Mouse (Mus musculus) limb, embryonic 15.5 days (tissue): ENCODE measurements around the gene Akr1d1. TPM values are rescaled to one million over a fixed set of nuclear protein-coding genes. Genes with fewer than 3 reads are reported as not detected.
A peak's percentile ranks its signal among the peaks of the same experiment; 100 is the strongest.

Experiments
- ATAC-seq: fragments of 200-750 bp; cut with Nextera tagmentation; 2 replicates; pipeline ENCODE4 v1.8.0; 2017; ENCODE audit warnings: low read depth, moderate TSS enrichment; ENCODE audit not compliant: insufficient number of reproducible peaks, low FRiP score, low TSS enrichment
- H3K27ac ChIP-seq: fragments of 300-500 bp; sonication (generic); 2 replicates; pipeline ENCODE4 v1.5.1; 2015; ENCODE audit warnings: moderate library complexity, mild to moderate bottlenecking, inconsistent platforms
- H3K27me3 ChIP-seq: fragments of 300-500 bp; sonication (generic); 2 replicates; pipeline ENCODE4 v1.6.1; 2015; ENCODE audit warnings: inconsistent platforms
- H3K36me3 ChIP-seq: fragments of 300-500 bp; sonication (generic); 2 replicates; pipeline ENCODE4 v1.6.1; 2015; ENCODE audit warnings: inconsistent platforms
- H3K4me1 ChIP-seq: fragments of 300-500 bp; sonication (generic); 2 replicates; pipeline ENCODE4 v1.6.1; 2015; ENCODE audit warnings: inconsistent platforms
- H3K4me2 ChIP-seq: fragments of 300-500 bp; sonication (generic); 2 replicates; pipeline ENCODE4 v1.6.1; 2015; ENCODE audit warnings: mild to moderate bottlenecking, inconsistent platforms
- H3K4me3 ChIP-seq: fragments of 300-500 bp; sonication (generic); 2 replicates; pipeline ENCODE4 v1.5.1; 2015; ENCODE audit warnings: mild to moderate bottlenecking, inconsistent platforms
- H3K9ac ChIP-seq: fragments of 300-500 bp; sonication (generic); 2 replicates; pipeline ENCODE4 v1.6.1; 2015; ENCODE audit warnings: inconsistent platforms
- H3K9me3 ChIP-seq: fragments of 300-500 bp; sonication (generic); 2 replicates; pipeline ENCODE4 v1.6.1; 2016; ENCODE audit warnings: inconsistent platforms
- WGBS: fragments of 180-500 bp; shearing (Covaris S2); methylation state at CpG from one replicate; pipeline ENCODE4 v1.1.7; 2015; 5-methylcytosine and 5-hydroxymethylcytosine counted together
- polyA plus RNA-seq: library from polyadenylated mRNA; unstranded; fragments of >200 nt; fragmentation: Nextera tagmentation; extraction: Ambion mirVana; gene quantifications from 2 replicates; pipeline ENCODE4 v1.2.1, GENCODE M21; 2015

Gene Akr1d1
- polyA plus RNA-seq, 1 experiment from 2014 or later, result 0.95 TPM

GRCm38 (mm10) chr6:37571939-37572338, 42.0 kb downstream of the Akr1d1 start:
- H3K27me3 ChIP-seq, result no peaks in the 10 kb centered on the region
- no peaks in the 10 kb centered on the region for H3K36me3 ChIP-seq
- no peaks in the 10 kb centered on the region for H3K4me1 ChIP-seq
- no peak overlapping the region for H3K4me3 ChIP-seq
- no peak overlapping the region for H3K27ac ChIP-seq
- WGBS, result 14% methylated on average over 1 of the region's 1 CpGs
- H3K9me3 ChIP-seq, result no peaks in the 10 kb centered on the region
- ATAC-seq, result no peak
- H3K9ac ChIP-seq, result no peak overlapping the region
- no peak overlapping the region for H3K4me2 ChIP-seq

DNA sequence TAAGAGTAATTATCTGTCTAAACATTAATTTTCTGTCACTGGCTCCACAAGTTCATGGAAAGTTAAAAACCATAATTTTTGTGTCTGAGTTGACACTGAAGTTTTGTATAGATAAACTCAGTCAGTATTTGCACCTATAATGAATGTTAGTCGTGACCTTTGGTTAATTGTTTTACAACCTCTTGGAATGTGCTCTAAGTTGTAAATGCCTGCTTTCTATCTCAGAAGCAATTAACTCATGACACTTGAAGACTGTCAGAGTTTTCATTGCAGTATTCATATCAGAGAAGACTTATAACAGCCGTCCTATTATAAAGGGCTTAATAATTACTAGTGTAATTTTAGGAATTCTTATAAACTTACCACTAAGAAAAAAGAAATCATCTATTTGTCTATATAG, 43.0 kb downstream of the Akr1d1 start:
- ATAC-seq, result no peak
- H3K4me1 ChIP-seq, result no peaks in the 10 kb centered on the region
- WGBS, result 15% methylated on average over 2 of the region's 2 CpGs

GRCm38 (mm10) chr6:37580476-37580875, 50.5 kb downstream of the Akr1d1 start:
- Histone ChIP-seq H3K27me3 (no peaks in the 10 kb centered on the region), H3K4me3 (no peak overlapping the region), H3K27ac (no peak overlapping the region), H3K4me2 (no peak overlapping the region), H3K36me3 (no peaks in the 10 kb centered on the region), H3K9ac (no peak overlapping the region), H3K4me1 (no peaks in the 10 kb centered on the region), H3K9me3 (no peaks in the 10 kb centered on the region)
- no peak for ATAC-seq
- 47% methylated on average over 5 of the region's 5 CpGs for WGBS

More for the DNA sequence above, 43.0 kb downstream of the Akr1d1 start:
- Histone ChIP-seq H3K4me3 (no peak overlapping the region), H3K9ac (no peak overlapping the region), H3K4me2 (no peak overlapping the region), H3K36me3 (no peaks in the 10 kb centered on the region), H3K27ac (no peak overlapping the region), H3K9me3 (no peaks in the 10 kb centered on the region), H3K27me3 (no peaks in the 10 kb centered on the region)

- H3K36me3 ChIP-seq, result no peaks in the 10 kb centered on the region
- H3K9me3 ChIP-seq, result no peaks in the 10 kb centered on the region
- no peak for ATAC-seq
- no peak overlapping the region for H3K27ac ChIP-seq
- no peak overlapping the region for H3K9ac ChIP-seq
- no peak overlapping the region for H3K4me2 ChIP-seq
- peaks cover 3% of the 10 kb centered on the region; the same call in 1 of the 2 replicates for H3K4me1 ChIP-seq
- H3K27me3 ChIP-seq, result no peaks in the 10 kb centered on the region
- 29% methylated on average over 4 of the region's 4 CpGs for WGBS
- H3K4me3 ChIP-seq, result no peak overlapping the region
These were observed 59.5 kb downstream of the Akr1d1 start for GRCm38 (mm10) chr6:37589340-37589962.

DNA sequence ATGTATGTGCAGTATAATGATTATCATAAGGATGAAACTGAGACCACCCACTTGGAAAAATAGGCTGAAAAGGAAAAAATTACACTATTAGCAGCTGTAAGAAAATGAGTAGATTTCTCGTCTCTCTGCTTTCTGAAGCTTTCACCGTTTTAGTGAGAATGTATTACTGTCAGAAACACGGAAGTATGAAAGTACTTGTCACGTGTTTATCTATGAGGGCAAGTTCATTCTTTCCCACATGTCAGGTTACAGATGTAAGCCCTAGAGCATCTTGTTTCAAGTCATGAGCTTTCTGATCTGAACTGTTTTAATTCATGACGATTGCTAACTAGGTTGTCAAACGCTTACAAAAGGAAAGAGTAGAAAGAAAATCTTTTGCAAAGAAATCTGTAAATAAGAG, 60.8 kb downstream of the Akr1d1 start:
- H3K4me1 ChIP-seq, result peaks cover 3% of the 10 kb centered on the region; the same call in 1 of the 2 replicates
- no peak overlapping the region for H3K9ac ChIP-seq
- 78% methylated on average over 6 of the region's 6 CpGs for WGBS
- no peak overlapping the region for H3K4me3 ChIP-seq
- no peaks in the 10 kb centered on the region for H3K36me3 ChIP-seq
- H3K27ac ChIP-seq, result no peak overlapping the region
- H3K27me3 ChIP-seq, result no peaks in the 10 kb centered on the region
- no peak overlapping the region for H3K4me2 ChIP-seq
- no peaks in the 10 kb centered on the region for H3K9me3 ChIP-seq
- no peak for ATAC-seq

GRCm38 (mm10) chr6:37592101-37593032, 62.4 kb downstream of the Akr1d1 start:
- Histone ChIP-seq H3K4me2 (no peak overlapping the region), H3K4me3 (no peak overlapping the region), H3K27ac (0 out of 2 replicates have a peak overlapping the region, but pooled peaks have one; percentile 11), H3K4me1 (peaks cover 3% of the 10 kb centered on the region; the same call in 1 of the 2 replicates), H3K9me3 (no peaks in the 10 kb centered on the region), H3K9ac (no peak overlapping the region), H3K27me3 (no peaks in the 10 kb centered on the region), H3K36me3 (no peaks in the 10 kb centered on the region)
- 65% methylated on average over 19 of the region's 19 CpGs for WGBS
- no peak for ATAC-seq

GRCm38 (mm10) chr6:37593033-37593374, 63.0 kb downstream of the Akr1d1 start:
- 68% methylated on average over 6 of the region's 6 CpGs for WGBS
- no peak overlapping the region for H3K4me3 ChIP-seq
- no peaks in the 10 kb centered on the region for H3K9me3 ChIP-seq
- ATAC-seq, result no peak
- 0 out of 2 replicates have a peak overlapping the region, but pooled peaks have one; percentile 11 for H3K27ac ChIP-seq
- no peaks in the 10 kb centered on the region for H3K27me3 ChIP-seq
- H3K4me2 ChIP-seq, result no peak overlapping the region
- no peaks in the 10 kb centered on the region for H3K36me3 ChIP-seq
- peaks cover 3% of the 10 kb centered on the region; the same call in 1 of the 2 replicates for H3K4me1 ChIP-seq
- H3K9ac ChIP-seq, result no peak overlapping the region

- 27% methylated on average over 5 of the region's 5 CpGs for WGBS
- Histone ChIP-seq H3K27ac (no peak overlapping the region), H3K4me1 (peaks cover 3% of the 10 kb centered on the region; the same call in 1 of the 2 replicates), H3K27me3 (no peaks in the 10 kb centered on the region), H3K4me2 (no peak overlapping the region), H3K9me3 (no peaks in the 10 kb centered on the region), H3K9ac (no peak overlapping the region), H3K36me3 (no peaks in the 10 kb centered on the region), H3K4me3 (no peak overlapping the region)
- ATAC-seq, result no peak
These were observed 63.6 kb downstream of the Akr1d1 start for GRCm38 (mm10) chr6:37593551-37594089.

DNA sequence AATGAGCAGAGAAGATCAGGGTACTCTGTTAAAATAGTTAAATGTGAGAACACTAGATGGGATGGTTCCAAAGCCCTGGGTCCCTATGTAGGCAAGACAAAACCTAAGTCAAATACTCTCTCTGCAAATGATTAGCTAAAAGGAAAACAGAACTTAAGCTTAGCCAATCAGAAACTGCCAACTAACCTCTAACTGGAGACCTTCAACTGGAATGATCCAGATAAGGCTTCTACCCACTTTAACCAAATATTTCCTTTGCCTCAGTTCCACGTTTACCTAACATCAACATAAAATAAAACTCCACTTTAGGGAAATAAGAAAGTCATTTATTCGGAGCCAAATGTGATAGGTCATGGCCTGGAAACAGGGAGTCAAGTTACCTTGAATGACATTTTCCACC, 67.1 kb downstream of the Akr1d1 start:
- 55% methylated on average over 2 of the region's 2 CpGs for WGBS
- H3K4me3 ChIP-seq, result no peak overlapping the region
- no peak for ATAC-seq
- H3K4me2 ChIP-seq, result no peak overlapping the region
- no peak overlapping the region for H3K9ac ChIP-seq
- H3K36me3 ChIP-seq, result no peaks in the 10 kb centered on the region
- H3K4me1 ChIP-seq, result peaks cover 3% of the 10 kb centered on the region; the same call in 1 of the 2 replicates
- H3K27ac ChIP-seq, result no peak overlapping the region
- H3K27me3 ChIP-seq, result no peaks in the 10 kb centered on the region
- no peaks in the 10 kb centered on the region for H3K9me3 ChIP-seq

DNA sequence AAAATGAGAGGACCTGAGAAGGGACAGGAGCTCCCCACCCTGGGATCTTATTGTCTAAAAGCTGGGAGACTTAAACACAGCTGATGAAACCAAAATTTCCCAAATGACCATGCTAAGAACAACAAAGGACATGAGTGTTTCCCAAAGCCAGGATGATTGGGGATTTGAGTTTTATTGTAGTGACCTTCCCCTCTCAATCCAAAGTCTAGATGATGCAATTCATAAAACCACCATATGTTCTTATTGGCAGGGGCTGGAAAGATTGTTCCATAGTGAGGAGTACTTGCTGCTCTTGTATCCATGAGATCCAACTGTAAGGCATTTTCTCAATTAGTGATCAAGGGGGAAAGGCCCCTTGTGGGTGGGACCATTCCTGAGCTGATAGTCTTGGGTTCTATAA, 68.1 kb downstream of the Akr1d1 start:
- Histone ChIP-seq H3K9me3 (no peaks in the 10 kb centered on the region), H3K4me1 (peaks cover 3% of the 10 kb centered on the region; the same call in 1 of the 2 replicates), H3K4me2 (no peak overlapping the region), H3K27me3 (no peaks in the 10 kb centered on the region), H3K9ac (no peak overlapping the region), H3K4me3 (no peak overlapping the region), H3K36me3 (no peaks in the 10 kb centered on the region), H3K27ac (no peak overlapping the region)
- ATAC-seq, result no peak

GRCm38 (mm10) chr6:37600976-37601498, 71.1 kb downstream of the Akr1d1 start:
- H3K4me2 ChIP-seq, result no peak overlapping the region
- no peak overlapping the region for H3K4me3 ChIP-seq
- no peaks in the 10 kb centered on the region for H3K9me3 ChIP-seq
- no peak for ATAC-seq
- H3K27ac ChIP-seq, result no peak overlapping the region
- H3K27me3 ChIP-seq, result no peaks in the 10 kb centered on the region
- H3K4me1 ChIP-seq, result no peaks in the 10 kb centered on the region
- 82% methylated on average over 7 of the region's 7 CpGs for WGBS
- no peaks in the 10 kb centered on the region for H3K36me3 ChIP-seq
- no peak overlapping the region for H3K9ac ChIP-seq
